In genomic region chr9:124441681-124442532, GRCm38 (mm10) we compare ENCODE assay signal across 9 mouse cellular contexts. TPM values are rescaled to one million over a fixed set of nuclear protein-coding genes. Genes with fewer than 3 reads are reported as not detected.
A peak's percentile ranks its signal among the peaks of the same experiment; 100 is the strongest.
DNase-seq lines count a peak whose midpoint lies in the region; ATAC-seq lines count a peak whose summit lies in the region.
"Had no signal": no experiment of that assay in that cellular context is flagged by ENCODE, and none has a peak within 500 bp of the region (broad histone marks: within the 10 kb centered on the region; RNA-seq: fewer than 3 reads in every experiment).

No protein-coding gene starts in this region.

- peaks cover 35% of the 10 kb centered on the region for H3K9me3 ChIP-seq in intestine, embryonic 14.5 days (ENCODE audit: control insufficient read depth, low read length)
- peaks cover 29% of the 10 kb centered on the region for H3K9me3 ChIP-seq in intestine, embryonic 16.5 days (ENCODE audit: control insufficient read depth, low read length)
- peaks cover 29% of the 10 kb centered on the region for H3K9me3 ChIP-seq in liver, embryonic 15.5 days (replicated peaks)

- no peak overlapping the region for H3K4me3 ChIP-seq in intestine, embryonic 14.5 days (ENCODE audit: low read depth, low read length)
- no peak overlapping the region for H3K4me3 ChIP-seq in intestine, embryonic 16.5 days (ENCODE audit: low read length)
- H3K4me3 ChIP-seq in liver, embryonic 15.5 days (replicated peaks), result no peak overlapping the region

- WGBS in intestine, embryonic 14.5 days, result 97% methylated on average over 45 of the region's 45 CpGs
- WGBS in intestine, embryonic 16.5 days, result 98% methylated on average over 45 of the region's 45 CpGs
- WGBS in liver, embryonic 15.5 days (ENCODE audit: insufficient replicate concordance), result 91% methylated on average over 45 of the region's 45 CpGs

- peaks cover 36% of the 10 kb centered on the region for H3K36me3 ChIP-seq in intestine, embryonic 14.5 days (ENCODE audit: control insufficient read depth, insufficient read depth, low read length)
- H3K36me3 ChIP-seq in intestine, embryonic 16.5 days (ENCODE audit: control insufficient read depth, insufficient read depth, low read length), result peaks cover 35% of the 10 kb centered on the region
- peaks cover 36% of the 10 kb centered on the region for H3K36me3 ChIP-seq in liver, embryonic 15.5 days (replicated peaks)

- no peak overlapping the region for H3K4me2 ChIP-seq in intestine, embryonic 14.5 days (ENCODE audit: low read length)
- no peak overlapping the region for H3K4me2 ChIP-seq in intestine, embryonic 16.5 days (ENCODE audit: low read depth, low read length)
- H3K4me2 ChIP-seq in liver, embryonic 15.5 days, result no peak overlapping the region

- peak; percentile 59 for DNase-seq in intestine, embryonic 14.5 days (ENCODE audit: low spot score)
- DNase-seq in CD8-positive naive resting alpha-beta T cell, adult 2 months (ENCODE audit: low read depth in 2 of 2, low spot score in 2 of 2), result peak; percentile 13 to 17
- peak; percentile 4 to 6 for DNase-seq in adrenal gland, postnatal 4 days (ENCODE audit: low spot score in 2 of 2)
- DNase-seq in gastrocnemius, postnatal 10 days, result peak; percentile 20
- peak; percentile 7 to 54 for DNase-seq in kidney, postnatal 25 days
- peak; percentile 38 for DNase-seq in thymus, postnatal 4 days

- H3K27ac ChIP-seq in intestine, embryonic 14.5 days (ENCODE audit: low read depth), result no peak overlapping the region
- H3K27ac ChIP-seq in intestine, embryonic 16.5 days (ENCODE audit: low read length), result no peak overlapping the region
- H3K27ac ChIP-seq in liver, embryonic 15.5 days (replicated peaks), result no peak overlapping the region

- no peaks in the 10 kb centered on the region for H3K4me1 ChIP-seq in intestine, embryonic 14.5 days (replicated peaks; ENCODE audit: control insufficient read depth, insufficient read depth, low read length)
- no peaks in the 10 kb centered on the region for H3K4me1 ChIP-seq in intestine, embryonic 16.5 days (ENCODE audit: control insufficient read depth, insufficient read depth, low read length)
- H3K4me1 ChIP-seq in liver, embryonic 15.5 days (replicated peaks), result no peaks in the 10 kb centered on the region

- H3K27me3 ChIP-seq in intestine, embryonic 14.5 days (replicated peaks; ENCODE audit: control insufficient read depth, insufficient read depth, low read length), result no peaks in the 10 kb centered on the region
- H3K27me3 ChIP-seq in intestine, embryonic 16.5 days (replicated peaks; ENCODE audit: control insufficient read depth, insufficient read depth, low read length), result no peaks in the 10 kb centered on the region
- H3K27me3 ChIP-seq in liver, embryonic 15.5 days, result no peaks in the 10 kb centered on the region

- H3K9ac ChIP-seq in intestine, embryonic 14.5 days (ENCODE audit: low read length), result no peak overlapping the region
- H3K9ac ChIP-seq in intestine, embryonic 16.5 days (ENCODE audit: low read depth, low read length), result no peak overlapping the region
- H3K9ac ChIP-seq in liver, embryonic 15.5 days, result no peak overlapping the region

- ATAC-seq in intestine, embryonic 14.5 days (replicated peaks; ENCODE audit: low FRiP score, low TSS enrichment, low read depth), result peak; percentile 42; the same call in 1 of the 2 replicates
- no peak for ATAC-seq in intestine, embryonic 16.5 days
- peak; percentile 35 for ATAC-seq in liver, embryonic 15.5 days (ENCODE audit: insufficient read depth)

RNA-seq across cellular contexts. Expression of gene Ppp2r3d, which starts 34.8 kb away (rescaled TPM):
- polyA plus RNA-seq in intestine, embryonic 14.5 days (2014; fragmentation: Nextera tagmentation; extraction: Ambion mirVana), result 138 and 148 TPM in 2 replicates
- 138 and 143 TPM in 2 replicates for polyA plus RNA-seq in intestine, embryonic 16.5 days (2015; fragmentation: Nextera tagmentation; extraction: Ambion mirVana)
- total RNA-seq in adrenal gland, postnatal 4 days (2021), result 100 to 1,000 TPM; 163 to 165 TPM
- total RNA-seq in gastrocnemius, postnatal 10 days (2021), result 10 to 100 TPM; 90.6 to 95.7 TPM
- 29.2 and 30.7 TPM in 2 replicates for polyA plus RNA-seq in liver, embryonic 15.5 days (2015; fragmentation: Nextera tagmentation; extraction: Ambion mirVana)

RNA-seq across cellular contexts. Expression of gene Gm21836, which starts 51.7 kb away (rescaled TPM):
- not detected in 2 replicates for polyA plus RNA-seq in intestine, embryonic 14.5 days (2014; fragmentation: Nextera tagmentation; extraction: Ambion mirVana)
- not detected in 2 replicates for polyA plus RNA-seq in intestine, embryonic 16.5 days (2015; fragmentation: Nextera tagmentation; extraction: Ambion mirVana)
- not detected for total RNA-seq in adrenal gland, postnatal 4 days (2021)
- total RNA-seq in gastrocnemius, postnatal 10 days (2021), result not detected
- polyA plus RNA-seq in liver, embryonic 15.5 days (2015; fragmentation: Nextera tagmentation; extraction: Ambion mirVana), result not detected in 2 replicates
- total RNA-seq: hematopoietic stem cell, adult 5-6 weeks had no signal

Comparison
In these comparisons a context has a peak if more than half of its experiments do, and no peak if none do; other contexts are left out.
1. DNase-seq: peak in every context shown above with its lines; median percentile 59 in intestine, embryonic 14.5 days; 38 in thymus, postnatal 4 days; 30 in kidney, postnatal 25 days; 20 in gastrocnemius, postnatal 10 days; 15 in CD8-positive naive resting alpha-beta T cell, adult 2 months; 5 in adrenal gland, postnatal 4 days.